Mouse (Mus musculus): Measurements from ENCODE around the gene Plxna4. TPM values are rescaled to one million over a fixed set of nuclear protein-coding genes. Genes with fewer than 3 reads are reported as not detected.
A peak's percentile ranks its signal among the peaks of the same experiment; 100 is the strongest.

Plxna4 gene
- polyA plus RNA-seq, 1 experiment from 2014 or later = 3.5 TPM

DNA sequence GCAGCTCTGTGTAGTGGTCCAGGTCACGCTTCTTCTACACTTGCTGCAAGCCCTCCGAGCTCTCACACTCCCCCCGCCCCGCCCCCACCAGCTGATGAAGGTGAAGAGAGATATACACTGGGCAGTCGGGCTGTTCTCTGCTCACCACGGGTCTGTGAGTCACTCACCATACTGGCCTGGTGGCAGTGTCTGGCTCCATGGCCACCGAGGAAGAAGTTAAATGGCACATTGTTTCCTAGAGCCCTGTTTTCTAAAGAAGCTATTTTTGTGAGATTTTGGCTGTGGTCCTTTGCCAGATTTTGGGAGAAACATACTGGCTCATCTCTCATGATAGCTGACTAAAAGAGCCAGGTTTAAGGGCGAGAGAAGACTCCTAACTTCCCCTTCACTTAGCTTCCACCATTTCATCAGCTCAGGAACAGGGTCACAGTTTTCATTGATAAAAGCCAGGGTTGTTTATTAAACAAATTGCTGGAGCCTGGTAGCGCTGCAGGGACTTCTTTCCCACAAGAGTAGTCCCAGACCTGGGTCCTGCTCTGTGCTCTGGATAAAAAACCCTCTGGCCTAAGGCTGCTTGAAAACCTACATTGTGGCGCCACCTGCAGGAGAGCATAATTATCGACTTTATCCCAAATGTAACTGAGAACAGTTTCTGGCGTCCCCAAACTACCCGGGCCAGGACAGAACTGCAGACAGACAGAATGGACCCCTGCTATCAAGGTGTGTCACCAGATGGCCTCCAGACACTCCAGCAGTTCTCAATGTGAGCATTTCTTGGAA is 3.2 kb upstream of the Plxna4 start:
- no peak for ATAC-seq (replicated peaks; ENCODE audit: low FRiP score)
- Histone ChIP-seq H3K36me3 (ENCODE audit: control insufficient read depth, insufficient read depth, low read length) (no peaks in the 10 kb centered on the region), H3K4me1 (replicated peaks; ENCODE audit: control insufficient read depth, insufficient read depth, low read length) (peaks cover 5% of the 10 kb centered on the region), H3K4me2 (ENCODE audit: low read depth, low read length, severe bottlenecking) (no peak overlapping the region), H3K9ac (ENCODE audit: low read length) (no peak overlapping the region), H3K9me3 (ENCODE audit: control insufficient read depth, low read length) (no peaks in the 10 kb centered on the region), H3K27ac (ENCODE audit: low read depth, low read length) (no peak overlapping the region), H3K27me3 (ENCODE audit: control insufficient read depth, insufficient read depth, low read length) (peaks cover 20% of the 10 kb centered on the region), H3K4me3 (ENCODE audit: low read depth, low read length) (no peak overlapping the region)
- 38% methylated on average over 13 of the region's 13 CpGs for WGBS
- peak; percentile 83 for DNase-seq (ENCODE audit: low spot score)

DNA sequence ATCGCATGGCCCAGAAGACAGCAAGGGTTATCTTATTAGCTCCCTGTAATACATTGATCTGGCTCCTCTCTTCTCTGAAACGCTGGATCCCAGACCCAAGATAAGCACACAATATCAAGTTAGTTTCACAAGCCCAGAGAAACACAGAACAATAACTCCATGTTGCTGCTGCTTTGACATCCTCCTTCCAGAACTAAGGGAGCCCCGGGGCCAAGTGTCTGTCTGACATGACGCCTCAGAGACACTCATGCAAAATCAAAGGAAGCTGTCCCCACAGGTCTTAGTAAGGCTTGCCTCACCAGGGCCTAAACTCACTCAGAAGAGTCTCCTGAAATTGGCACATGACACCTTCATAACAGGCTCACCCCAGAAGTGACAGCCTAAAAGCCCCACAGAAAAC is 1.6 kb upstream of the Plxna4 start:
- H3K4me3 ChIP-seq (ENCODE audit: low read depth, low read length) = no peak overlapping the region
- H3K4me1 ChIP-seq (replicated peaks; ENCODE audit: control insufficient read depth, insufficient read depth, low read length) = peaks cover 5% of the 10 kb centered on the region
- H3K27ac ChIP-seq (ENCODE audit: low read depth, low read length) = no peak overlapping the region
- H3K36me3 ChIP-seq (ENCODE audit: control insufficient read depth, insufficient read depth, low read length) = no peaks in the 10 kb centered on the region
- no peaks in the 10 kb centered on the region for H3K9me3 ChIP-seq (ENCODE audit: control insufficient read depth, low read length)
- ATAC-seq (replicated peaks; ENCODE audit: low FRiP score) (no peak), DNase-seq (ENCODE audit: low spot score) (no peak)
- H3K4me2 ChIP-seq (ENCODE audit: low read depth, low read length, severe bottlenecking) = no peak overlapping the region
- H3K9ac ChIP-seq (ENCODE audit: low read length) = no peak overlapping the region
- 75% methylated on average over 4 of the region's 4 CpGs for WGBS
- H3K27me3 ChIP-seq (ENCODE audit: control insufficient read depth, insufficient read depth, low read length) = peaks cover 30% of the 10 kb centered on the region

DNA sequence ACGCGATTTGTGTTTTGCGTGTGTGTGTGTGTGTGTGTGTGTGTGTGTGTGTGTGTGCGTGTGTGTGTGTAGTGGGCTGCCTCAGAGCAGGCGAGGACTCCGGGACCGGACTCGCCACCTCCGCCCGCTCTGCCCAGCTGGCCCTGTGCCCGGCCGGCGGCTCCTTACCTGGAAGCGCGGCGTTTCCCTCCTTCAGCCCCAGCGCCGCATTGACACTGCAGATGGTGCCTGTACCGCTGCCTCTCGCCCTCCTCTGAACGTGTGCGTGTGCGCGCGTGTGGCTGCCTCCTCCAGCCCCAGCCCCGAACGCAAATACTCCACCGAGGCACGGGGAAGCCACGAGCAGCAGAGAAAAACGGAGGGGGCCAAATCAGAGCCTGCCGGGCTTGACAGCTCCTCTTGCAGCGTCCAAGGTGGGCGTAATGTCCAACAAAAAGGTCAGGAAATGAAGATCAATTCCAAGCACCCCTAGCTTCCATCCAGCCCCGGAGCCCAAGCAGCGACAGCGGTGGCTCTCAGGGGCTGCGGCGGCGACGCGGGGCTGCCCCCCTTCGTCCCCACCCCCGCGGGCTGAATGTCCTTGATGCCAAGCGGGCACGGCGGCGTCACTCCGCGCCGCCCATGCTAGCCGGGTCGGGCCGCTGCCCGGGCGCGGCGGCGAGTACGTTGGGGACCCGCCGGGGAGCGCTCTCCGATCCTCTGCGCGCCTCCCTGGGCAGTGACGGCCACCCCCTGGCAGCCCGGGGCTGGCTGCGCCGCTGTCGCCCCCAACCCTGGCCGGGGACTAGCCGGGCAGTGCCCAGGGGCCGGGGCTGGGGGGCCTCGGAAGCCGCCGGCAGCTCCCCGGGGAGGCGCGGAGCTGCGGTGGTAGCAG is 619 bp downstream of the Plxna4 start:
- Histone ChIP-seq H3K9me3 (ENCODE audit: control insufficient read depth, low read length) (no peaks in the 10 kb centered on the region), H3K4me2 (ENCODE audit: low read depth, low read length, severe bottlenecking) (peak overlapping the region; percentile 100), H3K27me3 (ENCODE audit: control insufficient read depth, insufficient read depth, low read length) (peaks cover 32% of the 10 kb centered on the region), H3K4me3 (ENCODE audit: low read depth, low read length) (peak overlapping the region; percentile 72), H3K9ac (ENCODE audit: low read length) (peak overlapping the region; percentile 73), H3K36me3 (ENCODE audit: control insufficient read depth, insufficient read depth, low read length) (no peaks in the 10 kb centered on the region), H3K4me1 (replicated peaks; ENCODE audit: control insufficient read depth, insufficient read depth, low read length) (peaks cover 5% of the 10 kb centered on the region), H3K27ac (ENCODE audit: low read depth, low read length) (peak overlapping the region; percentile 31; the same call in 1 of the 2 replicates)
- ATAC-seq (replicated peaks; ENCODE audit: low FRiP score) (peak; percentile 54), DNase-seq (ENCODE audit: low spot score) (peak; percentile 77)
- WGBS = under 1% methylated on average over 79 of the region's 82 CpGs

DNA sequence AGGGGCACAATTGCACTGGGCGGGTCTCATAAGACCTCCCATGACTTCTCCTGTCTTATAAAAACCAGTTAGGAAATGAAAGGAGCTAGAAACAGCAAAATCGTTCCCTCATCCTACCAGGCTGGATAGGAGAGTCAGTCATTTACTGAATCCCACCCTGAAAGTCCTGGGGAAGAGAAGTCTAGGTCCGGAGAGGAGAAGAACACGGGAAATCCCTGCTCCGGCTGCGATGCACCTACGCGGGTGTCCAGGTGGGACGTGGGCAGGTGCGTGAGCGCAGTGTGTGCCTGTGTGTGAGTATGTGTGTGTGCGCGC is 1.2 kb downstream of the Plxna4 start:
- Histone ChIP-seq H3K4me2 (ENCODE audit: low read depth, low read length, severe bottlenecking) (peak overlapping the region; percentile 100), H3K36me3 (ENCODE audit: control insufficient read depth, insufficient read depth, low read length) (no peaks in the 10 kb centered on the region), H3K9me3 (ENCODE audit: control insufficient read depth, low read length) (no peaks in the 10 kb centered on the region), H3K27me3 (ENCODE audit: control insufficient read depth, insufficient read depth, low read length) (peaks cover 32% of the 10 kb centered on the region), H3K9ac (ENCODE audit: low read length) (peak overlapping the region; percentile 73; the same call in 1 of the 2 replicates), H3K27ac (ENCODE audit: low read depth, low read length) (no peak overlapping the region), H3K4me3 (ENCODE audit: low read depth, low read length) (peak overlapping the region; percentile 72), H3K4me1 (replicated peaks; ENCODE audit: control insufficient read depth, insufficient read depth, low read length) (peaks cover 5% of the 10 kb centered on the region)
- DNase-seq (ENCODE audit: low spot score) (no peak), ATAC-seq (replicated peaks; ENCODE audit: low FRiP score) (no peak)
- 3% methylated on average over 13 of the region's 13 CpGs for WGBS

DNA sequence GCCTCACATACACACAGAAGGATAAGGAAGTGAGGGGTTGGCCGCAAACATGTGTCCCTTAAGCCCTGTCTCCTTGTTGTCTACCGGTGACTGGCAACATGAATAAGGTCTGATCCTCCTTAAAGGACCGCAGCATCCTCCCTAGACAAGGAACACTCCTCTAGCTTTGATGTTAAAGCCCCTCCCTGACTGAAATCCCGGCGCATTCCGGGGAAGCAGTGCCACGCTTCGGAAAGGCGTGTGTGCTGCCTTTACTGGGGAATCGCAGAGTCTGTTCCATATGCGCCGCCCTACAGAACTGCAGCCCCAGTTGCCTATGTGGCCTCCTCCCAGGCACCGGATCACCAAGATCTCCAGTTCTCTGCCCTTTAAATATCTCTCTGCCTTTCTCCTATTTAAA is 1.6 kb downstream of the Plxna4 start:
- Histone ChIP-seq H3K4me2 (ENCODE audit: low read depth, low read length, severe bottlenecking) (peak overlapping the region; percentile 100), H3K9ac (ENCODE audit: low read length) (0 out of 2 replicates have a peak overlapping the region, but pooled peaks have one; percentile 73), H3K4me1 (replicated peaks; ENCODE audit: control insufficient read depth, insufficient read depth, low read length) (peaks cover 5% of the 10 kb centered on the region), H3K36me3 (ENCODE audit: control insufficient read depth, insufficient read depth, low read length) (no peaks in the 10 kb centered on the region), H3K27me3 (ENCODE audit: control insufficient read depth, insufficient read depth, low read length) (peaks cover 32% of the 10 kb centered on the region), H3K27ac (ENCODE audit: low read depth, low read length) (no peak overlapping the region), H3K9me3 (ENCODE audit: control insufficient read depth, low read length) (no peaks in the 10 kb centered on the region), H3K4me3 (ENCODE audit: low read depth, low read length) (peak overlapping the region; percentile 72)
- ATAC-seq (replicated peaks; ENCODE audit: low FRiP score) (no peak), DNase-seq (ENCODE audit: low spot score) (peak; percentile 55)
- 1% methylated on average over 13 of the region's 13 CpGs for WGBS

DNA sequence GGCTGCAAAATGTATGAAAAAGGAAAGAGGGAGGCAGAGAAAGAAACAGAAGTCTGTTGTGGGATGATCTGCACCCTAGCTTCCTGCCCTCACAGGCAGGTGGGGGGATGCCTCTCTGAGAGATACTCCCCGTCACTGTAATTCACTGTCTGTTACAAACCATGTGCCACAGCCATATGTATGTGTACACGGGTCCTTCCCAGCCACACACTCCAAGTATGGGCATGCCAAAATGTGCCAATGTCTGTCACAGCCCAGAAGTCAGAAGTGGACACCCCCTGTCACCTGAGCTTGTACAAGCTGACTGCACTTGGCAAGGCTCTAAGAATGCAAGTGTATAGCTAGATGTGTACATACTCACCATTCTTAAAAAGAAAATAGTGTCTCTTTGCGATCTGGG is 2.8 kb downstream of the Plxna4 start:
- Histone ChIP-seq H3K27ac (ENCODE audit: low read depth, low read length) (no peak overlapping the region), H3K4me2 (ENCODE audit: low read depth, low read length, severe bottlenecking) (no peak overlapping the region), H3K4me1 (replicated peaks; ENCODE audit: control insufficient read depth, insufficient read depth, low read length) (peaks cover 5% of the 10 kb centered on the region), H3K9me3 (ENCODE audit: control insufficient read depth, low read length) (no peaks in the 10 kb centered on the region), H3K4me3 (ENCODE audit: low read depth, low read length) (no peak overlapping the region), H3K36me3 (ENCODE audit: control insufficient read depth, insufficient read depth, low read length) (no peaks in the 10 kb centered on the region), H3K9ac (ENCODE audit: low read length) (no peak overlapping the region), H3K27me3 (ENCODE audit: control insufficient read depth, insufficient read depth, low read length) (peaks cover 27% of the 10 kb centered on the region)
- WGBS = 43% methylated on average over 3 of the region's 3 CpGs
- DNase-seq (ENCODE audit: low spot score) (no peak), ATAC-seq (replicated peaks; ENCODE audit: low FRiP score) (no peak)

DNA sequence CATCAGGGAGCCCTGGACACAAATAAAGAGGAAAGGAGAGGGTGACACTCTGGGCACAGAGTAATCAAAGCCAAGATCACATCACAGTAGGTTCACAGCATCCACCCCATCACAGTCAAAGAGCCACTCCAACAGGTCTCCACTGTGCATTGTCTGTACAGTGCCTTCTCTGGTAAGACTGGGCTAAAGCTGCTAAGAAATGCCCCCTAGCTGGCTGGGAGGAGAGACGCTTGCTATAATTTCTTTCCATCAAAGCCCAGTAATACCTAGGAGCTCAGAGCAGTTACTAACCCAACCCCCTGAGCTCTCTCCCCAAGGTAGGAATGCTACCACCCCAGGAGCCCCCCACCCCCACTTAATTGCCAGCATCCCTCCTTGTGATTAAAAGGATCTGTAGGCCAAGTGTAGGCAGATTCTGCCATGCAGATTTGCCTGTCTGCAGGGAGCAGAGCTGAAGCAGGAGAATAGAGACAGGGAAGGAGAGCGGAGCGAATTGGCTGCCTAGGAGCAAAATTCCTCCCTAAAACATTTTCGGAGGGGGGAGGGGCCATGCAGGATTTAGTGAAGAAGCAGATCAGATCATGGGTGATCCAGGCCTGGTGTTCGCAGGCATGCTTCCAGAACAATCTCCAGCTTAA is 3.6 kb downstream of the Plxna4 start:
- Histone ChIP-seq H3K4me1 (replicated peaks; ENCODE audit: control insufficient read depth, insufficient read depth, low read length) (peaks cover 5% of the 10 kb centered on the region), H3K27me3 (ENCODE audit: control insufficient read depth, insufficient read depth, low read length) (peaks cover 24% of the 10 kb centered on the region)
- WGBS = 12% methylated on average over 5 of the region's 5 CpGs

DNA sequence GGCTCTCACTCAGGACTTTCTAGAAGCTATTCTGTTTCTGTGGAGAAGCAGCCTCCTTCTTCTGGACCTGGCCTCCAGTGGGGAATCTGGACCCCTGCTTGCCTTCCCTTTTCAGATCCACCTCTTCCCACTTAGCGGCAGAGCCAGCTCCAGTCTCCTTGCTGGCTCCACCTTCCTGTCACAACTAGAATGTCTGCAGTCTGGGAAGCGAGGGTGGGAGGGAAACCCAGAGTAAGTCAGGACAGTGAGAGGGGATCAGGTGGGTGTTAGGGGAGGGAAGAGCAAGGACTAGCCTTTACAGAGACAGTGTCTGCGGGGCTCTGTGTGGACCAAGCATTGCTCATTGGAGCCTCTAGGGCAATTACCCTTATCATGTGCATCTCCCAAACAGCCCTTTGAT is 4.4 kb downstream of the Plxna4 start:
- DNase-seq (ENCODE audit: low spot score) = peak; percentile 53

More for the DNA sequence above, 3.6 kb downstream of the Plxna4 start:
- H3K36me3 ChIP-seq (ENCODE audit: control insufficient read depth, insufficient read depth, low read length) = no peaks in the 10 kb centered on the region
- H3K27ac ChIP-seq (ENCODE audit: low read depth, low read length) = no peak overlapping the region
- no peak overlapping the region for H3K4me3 ChIP-seq (ENCODE audit: low read depth, low read length)
- ATAC-seq (replicated peaks; ENCODE audit: low FRiP score) (no peak), DNase-seq (ENCODE audit: low spot score) (no peak)
- H3K4me2 ChIP-seq (ENCODE audit: low read depth, low read length, severe bottlenecking) = no peak overlapping the region
- no peaks in the 10 kb centered on the region for H3K9me3 ChIP-seq (ENCODE audit: control insufficient read depth, low read length)
- no peak overlapping the region for H3K9ac ChIP-seq (ENCODE audit: low read length)

More for the DNA sequence above, 4.4 kb downstream of the Plxna4 start:
- Histone ChIP-seq H3K27ac (ENCODE audit: low read depth, low read length) (no peak overlapping the region), H3K36me3 (ENCODE audit: control insufficient read depth, insufficient read depth, low read length) (no peaks in the 10 kb centered on the region), H3K4me3 (ENCODE audit: low read depth, low read length) (no peak overlapping the region), H3K27me3 (ENCODE audit: control insufficient read depth, insufficient read depth, low read length) (peaks cover 16% of the 10 kb centered on the region), H3K9ac (ENCODE audit: low read length) (no peak overlapping the region), H3K4me2 (ENCODE audit: low read depth, low read length, severe bottlenecking) (no peak overlapping the region), H3K4me1 (replicated peaks; ENCODE audit: control insufficient read depth, insufficient read depth, low read length) (peaks cover 5% of the 10 kb centered on the region), H3K9me3 (ENCODE audit: control insufficient read depth, low read length) (no peaks in the 10 kb centered on the region)
- no peak for ATAC-seq (replicated peaks; ENCODE audit: low FRiP score)
- 10% methylated on average over 3 of the region's 3 CpGs for WGBS

Measured in forebrain, embryonic 11.5 days (tissue).